Mouse (Mus musculus) hindbrain, embryonic 10.5 days (tissue): ENCODE results near the gene Olfr231. TPM values are rescaled to one million over a fixed set of nuclear protein-coding genes. Genes with fewer than 3 reads are reported as not detected.

Source experiments
- DNase-seq: peaks from one replicate; pipeline ENCODE4 v3.0.0-alpha.2; 2017; ENCODE audit warnings: low spot score
- H3K27ac ChIP-seq: fragments of 300-500 bp; sonication (generic); 2 replicates; pipeline ENCODE4 v1.5.1; 2016; ENCODE audit warnings: mild to moderate bottlenecking, moderate library complexity
- H3K27me3 ChIP-seq: fragments of 300-500 bp; sonication (generic); 2 replicates; pipeline ENCODE4 v1.6.1; 2016; ENCODE audit warnings: mild to moderate bottlenecking; ENCODE audit not compliant: poor library complexity, insufficient read depth, severe bottlenecking
- H3K36me3 ChIP-seq: fragments of 300-500 bp; sonication (generic); 2 replicates; pipeline ENCODE4 v1.6.1; 2016; ENCODE audit warnings: mild to moderate bottlenecking, moderate library complexity
- H3K4me1 ChIP-seq: fragments of 300-500 bp; sonication (generic); replicated peaks from 2 replicates; pipeline ENCODE4 v1.6.1; 2016; ENCODE audit warnings: mild to moderate bottlenecking
- H3K4me3 ChIP-seq: fragments of 300-500 bp; sonication (generic); 2 replicates; pipeline ENCODE4 v1.5.1; 2016; ENCODE audit warnings: mild to moderate bottlenecking, moderate library complexity
- H3K9me3 ChIP-seq: fragments of 300-500 bp; sonication (generic); 2 replicates; pipeline ENCODE4 v1.6.1; 2016; ENCODE audit warnings: mild to moderate bottlenecking, moderate library complexity
- WGBS: fragments of 180-500 bp; shearing (Covaris S2); methylation state at CpG from one replicate; pipeline ENCODE4 v1.1.7; 2016; 5-methylcytosine and 5-hydroxymethylcytosine counted together
- polyA plus RNA-seq: library from polyadenylated mRNA; unstranded; fragments of >200 nt; fragmentation: Nextera tagmentation; extraction: Ambion mirVana; gene quantifications from 2 replicates; pipeline ENCODE4 v1.2.1, GENCODE M21; 2016

Gene Olfr231
- polyA plus RNA-seq, result not detected in 2 replicates

DNA sequence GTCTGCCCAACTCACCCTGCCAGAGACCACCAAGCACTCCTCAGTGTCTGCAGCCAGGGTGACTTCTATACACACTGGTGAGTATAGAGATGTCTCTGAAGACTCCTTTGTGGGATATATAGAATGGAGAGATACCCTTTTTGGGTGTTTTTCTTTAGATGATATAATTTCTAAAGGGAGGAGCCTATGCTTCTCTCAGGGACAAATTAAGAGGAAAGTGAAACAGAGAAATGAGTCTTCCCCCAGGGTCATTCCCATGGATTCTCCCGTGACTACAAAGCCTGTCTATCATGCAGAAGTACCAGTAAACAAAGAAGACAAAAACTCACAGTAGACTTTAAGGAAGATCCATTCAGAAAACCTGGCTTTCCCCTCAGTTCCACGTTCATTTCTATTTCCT is at the start of gene Olfr231:
Gene Olfr231 (minus strand): TSS at position 101 of the 400 bp plus-strand sequence.
- Histone ChIP-seq H3K27me3 (no peaks in the 10 kb centered on the region), H3K36me3 (no peaks in the 10 kb centered on the region), H3K4me3 (no peak within 1 kb of the TSS), H3K4me1 (no peaks in the 10 kb centered on the region), H3K27ac (no peak within 1 kb of the TSS), H3K9me3 (no peaks in the 10 kb centered on the region)
- no peak for DNase-seq
- 44% methylated on average over 2 of the region's 2 CpGs for WGBS

GRCm38 (mm10) chr1:174169024-174169423 is 48.1 kb upstream of the Olfr231 start:
- H3K27ac ChIP-seq, result no peak overlapping the region
- H3K4me1 ChIP-seq, result peaks cover 6% of the 10 kb centered on the region; the same call in 1 of the 2 replicates
- no peaks in the 10 kb centered on the region for H3K36me3 ChIP-seq
- no peaks in the 10 kb centered on the region for H3K9me3 ChIP-seq
- no peak for DNase-seq
- H3K4me3 ChIP-seq, result no peak overlapping the region
- H3K27me3 ChIP-seq, result no peaks in the 10 kb centered on the region

- Histone ChIP-seq H3K27ac (no peak overlapping the region), H3K27me3 (no peaks in the 10 kb centered on the region), H3K4me3 (no peak overlapping the region), H3K9me3 (no peaks in the 10 kb centered on the region), H3K36me3 (no peaks in the 10 kb centered on the region), H3K4me1 (no peaks in the 10 kb centered on the region)
- DNase-seq, result no peak
- 93% methylated on average over 10 of the region's 10 CpGs for WGBS
Measured at GRCm38 (mm10) chr1:174159095-174159494, 38.1 kb upstream of the Olfr231 start.

- no peak for DNase-seq
- Histone ChIP-seq H3K9me3 (no peaks in the 10 kb centered on the region), H3K36me3 (no peaks in the 10 kb centered on the region), H3K4me3 (no peak overlapping the region), H3K27ac (no peak overlapping the region), H3K27me3 (no peaks in the 10 kb centered on the region), H3K4me1 (no peaks in the 10 kb centered on the region)
- 78% methylated on average over 1 of the region's 1 CpGs for WGBS
Measured at GRCm38 (mm10) chr1:174158512-174158911, 37.5 kb upstream of the Olfr231 start.

DNA sequence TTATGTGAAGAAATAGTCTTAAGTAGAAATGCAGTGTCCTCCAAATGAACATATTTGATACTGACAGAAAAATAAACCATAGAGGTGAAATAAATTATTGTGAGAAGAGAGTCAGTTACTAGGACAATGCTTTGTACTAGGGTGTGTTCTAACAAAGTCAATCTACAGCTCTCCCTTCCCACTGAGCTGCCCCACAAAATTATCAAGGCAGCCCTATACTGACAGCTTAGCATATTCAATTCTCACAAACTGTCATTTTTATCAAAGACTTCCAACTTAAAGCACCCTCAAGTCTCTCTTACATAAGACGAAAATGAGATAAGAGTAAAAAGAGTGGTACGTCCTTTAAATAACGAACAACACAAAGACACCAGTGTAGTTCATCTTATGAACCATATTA is 36.7 kb upstream of the Olfr231 start:
- Histone ChIP-seq H3K36me3 (no peaks in the 10 kb centered on the region), H3K4me3 (no peak overlapping the region), H3K4me1 (no peaks in the 10 kb centered on the region), H3K27ac (no peak overlapping the region), H3K27me3 (no peaks in the 10 kb centered on the region), H3K9me3 (no peaks in the 10 kb centered on the region)
- 90% methylated on average over 3 of the region's 3 CpGs for WGBS
- no peak for DNase-seq

GRCm38 (mm10) chr1:174155333-174155732 is 34.4 kb upstream of the Olfr231 start, which contains the start of gene Olfr420:
TSS of gene Olfr420 (plus strand) at chr1:174155633.
- Histone ChIP-seq H3K9me3 (no peaks in the 10 kb centered on the region), H3K36me3 (no peaks in the 10 kb centered on the region), H3K27ac (no peak within 1 kb of the TSS), H3K4me3 (no peak within 1 kb of the TSS), H3K27me3 (no peaks in the 10 kb centered on the region), H3K4me1 (no peaks in the 10 kb centered on the region)
- no peak for DNase-seq
- WGBS, result 84% methylated on average over 1 of the region's 1 CpGs

DNA sequence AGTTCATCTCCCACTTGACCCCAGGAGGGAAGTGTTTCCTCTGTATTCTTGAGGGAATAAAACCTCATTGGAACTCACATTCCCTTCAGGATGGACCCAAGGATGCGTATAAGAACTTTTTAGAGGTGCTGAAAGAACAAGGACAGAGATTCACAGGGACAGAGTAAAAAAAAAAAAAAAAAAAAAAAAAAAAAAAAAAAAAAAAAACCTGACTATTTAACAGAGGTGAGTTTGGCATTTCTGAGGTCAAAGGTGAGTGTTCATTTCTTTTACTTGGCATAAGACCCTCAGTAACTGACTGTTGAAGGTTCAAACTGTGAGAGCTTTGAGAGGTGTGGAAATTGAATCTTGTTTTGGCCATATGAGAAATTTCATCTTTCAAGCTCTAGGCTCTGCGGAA is 28.3 kb upstream of the Olfr231 start:
- Histone ChIP-seq H3K4me1 (no peaks in the 10 kb centered on the region), H3K9me3 (no peaks in the 10 kb centered on the region), H3K4me3 (no peak overlapping the region), H3K27ac (no peak overlapping the region), H3K36me3 (no peaks in the 10 kb centered on the region), H3K27me3 (no peaks in the 10 kb centered on the region)
- DNase-seq, result no peak
- WGBS, result 78% methylated on average over 2 of the region's 2 CpGs

- Histone ChIP-seq H3K4me1 (no peaks in the 10 kb centered on the region), H3K27ac (no peak overlapping the region), H3K27me3 (no peaks in the 10 kb centered on the region), H3K9me3 (no peaks in the 10 kb centered on the region), H3K36me3 (no peaks in the 10 kb centered on the region), H3K4me3 (no peak overlapping the region)
- no peak for DNase-seq
- WGBS, result 93% methylated on average over 1 of the region's 1 CpGs
Measured at GRCm38 (mm10) chr1:174146696-174147095, 25.7 kb upstream of the Olfr231 start.

DNA sequence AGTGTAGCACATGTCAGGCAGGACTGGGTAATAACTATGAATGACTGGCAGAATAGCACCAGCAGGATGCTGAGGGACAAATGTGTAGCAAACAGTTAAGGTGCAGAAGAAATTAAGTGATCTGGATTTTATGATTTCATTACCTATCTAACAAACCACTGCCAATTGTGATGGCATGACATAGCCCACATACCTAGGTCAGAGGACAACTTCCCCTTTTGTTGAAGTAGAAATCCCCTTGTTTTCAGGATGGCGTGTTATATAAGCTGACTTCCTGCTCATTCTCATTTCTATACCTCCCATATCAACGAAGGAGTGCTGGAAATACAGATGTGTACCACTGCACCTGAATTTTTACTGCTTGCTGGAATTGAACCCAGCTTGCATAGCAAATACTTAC is 20.4 kb upstream of the Olfr231 start:
- no peaks in the 10 kb centered on the region for H3K27me3 ChIP-seq
- no peak overlapping the region for H3K4me3 ChIP-seq
- no peaks in the 10 kb centered on the region for H3K4me1 ChIP-seq
- no peak overlapping the region for H3K27ac ChIP-seq
- no peaks in the 10 kb centered on the region for H3K36me3 ChIP-seq
- WGBS, result 77% methylated on average over 2 of the region's 2 CpGs
- H3K9me3 ChIP-seq, result no peaks in the 10 kb centered on the region
- DNase-seq, result no peak

DNA sequence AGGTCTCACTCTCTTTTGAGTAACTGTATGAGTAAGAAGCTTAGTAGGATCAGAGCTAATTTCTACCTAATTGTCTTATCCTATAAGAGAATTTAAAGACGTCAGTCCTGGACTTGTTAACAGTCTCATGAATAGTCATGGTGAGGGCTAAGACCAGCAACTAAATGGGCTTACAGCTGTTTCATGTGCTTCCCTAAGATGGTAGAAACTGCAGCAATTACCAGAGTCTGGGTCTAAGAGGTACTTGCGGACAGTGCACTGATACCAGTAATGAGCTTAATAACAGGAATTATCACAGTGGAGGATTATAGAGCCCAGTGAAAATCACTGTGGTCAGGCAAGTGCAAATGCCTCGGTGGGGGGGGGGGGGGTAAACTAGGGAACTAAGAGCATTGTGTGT is 11.0 kb upstream of the Olfr231 start:
- H3K4me3 ChIP-seq, result no peak overlapping the region
- no peak overlapping the region for H3K27ac ChIP-seq
- H3K36me3 ChIP-seq, result no peaks in the 10 kb centered on the region
- WGBS, result 70% methylated on average over 3 of the region's 3 CpGs
- no peaks in the 10 kb centered on the region for H3K9me3 ChIP-seq
- H3K4me1 ChIP-seq, result no peaks in the 10 kb centered on the region
- no peaks in the 10 kb centered on the region for H3K27me3 ChIP-seq
- no peak for DNase-seq

DNA sequence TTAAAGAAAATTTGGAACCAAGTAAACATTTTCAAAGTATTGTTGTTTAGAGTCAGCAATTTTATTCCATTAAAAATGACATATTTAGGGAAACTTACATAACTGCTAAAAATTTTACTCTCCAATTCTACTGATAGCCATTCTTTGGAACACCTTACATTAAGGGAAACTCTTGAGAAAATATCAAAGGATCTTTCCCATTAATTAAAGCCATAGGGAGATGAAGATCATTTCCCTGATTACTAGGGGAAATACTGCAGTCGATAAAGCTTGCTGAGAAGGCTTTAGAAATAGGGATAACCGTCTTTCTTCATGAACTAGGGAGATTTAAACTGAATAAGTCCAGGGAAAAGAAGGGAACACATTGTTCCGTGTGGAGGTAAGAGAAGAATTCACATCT is 10.3 kb upstream of the Olfr231 start, which contains the start of gene Olfr424:
Gene Olfr424 (plus strand): TSS at position 301 of the 400 bp plus-strand sequence.
- Histone ChIP-seq H3K36me3 (no peaks in the 10 kb centered on the region), H3K4me3 (no peak within 1 kb of the TSS), H3K27ac (no peak within 1 kb of the TSS), H3K27me3 (no peaks in the 10 kb centered on the region), H3K4me1 (no peaks in the 10 kb centered on the region), H3K9me3 (no peaks in the 10 kb centered on the region)
- 83% methylated on average over 3 of the region's 3 CpGs for WGBS
- no peak for DNase-seq

- Histone ChIP-seq H3K4me1 (no peaks in the 10 kb centered on the region), H3K4me3 (no peak overlapping the region), H3K27ac (no peak overlapping the region), H3K27me3 (no peaks in the 10 kb centered on the region), H3K9me3 (no peaks in the 10 kb centered on the region), H3K36me3 (no peaks in the 10 kb centered on the region)
- 63% methylated on average over 2 of the region's 2 CpGs for WGBS
- no peak for DNase-seq
Measured at GRCm38 (mm10) chr1:174103735-174104134, 17.2 kb downstream of the Olfr231 start.

- 87% methylated on average over 1 of the region's 1 CpGs for WGBS
- no peak within 1 kb of the TSS for H3K4me3 ChIP-seq
- no peaks in the 10 kb centered on the region for H3K36me3 ChIP-seq
- no peaks in the 10 kb centered on the region for H3K27me3 ChIP-seq
- H3K4me1 ChIP-seq, result no peaks in the 10 kb centered on the region
- no peaks in the 10 kb centered on the region for H3K9me3 ChIP-seq
- no peak for DNase-seq
- H3K27ac ChIP-seq, result no peak within 1 kb of the TSS
Measured at GRCm38 (mm10) chr1:174096591-174096990, 24.4 kb downstream of the Olfr231 start, which contains the start of gene Olfr427. TSS of gene Olfr427 (plus strand) at chr1:174096891.

GRCm38 (mm10) chr1:174084031-174084430 is 36.9 kb downstream of the Olfr231 start, which contains the start of gene Olfr429:
TSS of gene Olfr429 (plus strand) at chr1:174084331.
- no peak for DNase-seq
- Histone ChIP-seq H3K4me1 (no peaks in the 10 kb centered on the region), H3K9me3 (no peaks in the 10 kb centered on the region), H3K27ac (no peak within 1 kb of the TSS), H3K27me3 (no peaks in the 10 kb centered on the region), H3K36me3 (no peaks in the 10 kb centered on the region), H3K4me3 (no peak within 1 kb of the TSS)
- 89% methylated on average over 2 of the region's 2 CpGs for WGBS
